Mouse (Mus musculus): ENCODE data around the gene Lrmda. TPM values are rescaled to one million over a fixed set of nuclear protein-coding genes. Genes with fewer than 3 reads are reported as not detected.

Gene Lrmda
- polyA plus RNA-seq, 1 experiment from 2014 or later, result 0.95 TPM

- Histone ChIP-seq H3K36me3 (ENCODE audit: control insufficient read depth, insufficient read depth, low read length) (no peaks in the 10 kb centered on the region), H3K27me3 (ENCODE audit: control insufficient read depth, insufficient read depth, low read length) (no peaks in the 10 kb centered on the region), H3K9me3 (ENCODE audit: control insufficient read depth, low read length) (no peaks in the 10 kb centered on the region), H3K4me3 (ENCODE audit: control insufficient read depth in 1 of 2, insufficient read depth in 1 of 2, low read depth in 1 of 2, low read length in 2 of 2) (no peak overlapping the region), H3K27ac (replicated peaks in 1 of 2; ENCODE audit: control insufficient read depth in 1 of 2, insufficient read depth in 1 of 2, low read depth in 2 of 2, low read length in 2 of 2) (no peak overlapping the region), H3K4me1 (ENCODE audit: control insufficient read depth in 2 of 2, insufficient read depth in 2 of 2, low read length in 2 of 2) (no peaks in the 10 kb centered on the region), H3K9ac (ENCODE audit: low read length) (no peak overlapping the region), H3K4me2 (ENCODE audit: low read length) (no peak overlapping the region)
- 56% methylated on average over 1 of the region's 1 CpGs for WGBS
- ATAC-seq (ENCODE audit: insufficient number of reproducible peaks, insufficient read depth, low FRiP score, low read depth), result no peak
Observed at GRCm38 (mm10) chr14:22960166-22960565, 940.7 kb downstream of the Lrmda start.

- Histone ChIP-seq H3K9ac (ENCODE audit: low read length) (no peak overlapping the region), H3K4me2 (ENCODE audit: low read length) (no peak overlapping the region), H3K27me3 (ENCODE audit: control insufficient read depth, insufficient read depth, low read length) (no peaks in the 10 kb centered on the region), H3K4me1 (ENCODE audit: control insufficient read depth in 2 of 2, insufficient read depth in 2 of 2, low read length in 2 of 2) (no peaks in the 10 kb centered on the region), H3K4me3 (ENCODE audit: control insufficient read depth in 1 of 2, insufficient read depth in 1 of 2, low read depth in 1 of 2, low read length in 2 of 2) (no peak overlapping the region), H3K9me3 (ENCODE audit: control insufficient read depth, low read length) (no peaks in the 10 kb centered on the region), H3K36me3 (ENCODE audit: control insufficient read depth, insufficient read depth, low read length) (no peaks in the 10 kb centered on the region), H3K27ac (replicated peaks in 1 of 2; ENCODE audit: control insufficient read depth in 1 of 2, insufficient read depth in 1 of 2, low read depth in 2 of 2, low read length in 2 of 2) (no peak overlapping the region)
- no peak for ATAC-seq (ENCODE audit: insufficient number of reproducible peaks, insufficient read depth, low FRiP score, low read depth)
- 74% methylated on average over 9 of the region's 9 CpGs for WGBS
Observed at GRCm38 (mm10) chr14:22964796-22965660, 945.5 kb downstream of the Lrmda start.

GRCm38 (mm10) chr14:22968705-22969104, 949.2 kb downstream of the Lrmda start:
- Histone ChIP-seq H3K4me3 (ENCODE audit: control insufficient read depth in 1 of 2, insufficient read depth in 1 of 2, low read depth in 1 of 2, low read length in 2 of 2) (no peak overlapping the region), H3K27ac (replicated peaks in 1 of 2; ENCODE audit: control insufficient read depth in 1 of 2, insufficient read depth in 1 of 2, low read depth in 2 of 2, low read length in 2 of 2) (no peak overlapping the region), H3K36me3 (ENCODE audit: control insufficient read depth, insufficient read depth, low read length) (no peaks in the 10 kb centered on the region), H3K4me2 (ENCODE audit: low read length) (no peak overlapping the region), H3K27me3 (ENCODE audit: control insufficient read depth, insufficient read depth, low read length) (no peaks in the 10 kb centered on the region), H3K9ac (ENCODE audit: low read length) (no peak overlapping the region), H3K4me1 (ENCODE audit: control insufficient read depth in 2 of 2, insufficient read depth in 2 of 2, low read length in 2 of 2) (no peaks in the 10 kb centered on the region), H3K9me3 (ENCODE audit: control insufficient read depth, low read length) (no peaks in the 10 kb centered on the region)
- 84% methylated on average over 5 of the region's 5 CpGs for WGBS
- no peak for ATAC-seq (ENCODE audit: insufficient number of reproducible peaks, insufficient read depth, low FRiP score, low read depth)

GRCm38 (mm10) chr14:22986736-22987135, 967.2 kb downstream of the Lrmda start:
- H3K9ac ChIP-seq (ENCODE audit: low read length), result no peak overlapping the region
- ATAC-seq (ENCODE audit: insufficient number of reproducible peaks, insufficient read depth, low FRiP score, low read depth), result no peak
- no peaks in the 10 kb centered on the region for H3K27me3 ChIP-seq (ENCODE audit: control insufficient read depth, insufficient read depth, low read length)
- no peak overlapping the region for H3K27ac ChIP-seq (replicated peaks in 1 of 2; ENCODE audit: control insufficient read depth in 1 of 2, insufficient read depth in 1 of 2, low read depth in 2 of 2, low read length in 2 of 2)
- WGBS, result 59% methylated on average over 2 of the region's 2 CpGs
- H3K9me3 ChIP-seq (ENCODE audit: control insufficient read depth, low read length), result no peaks in the 10 kb centered on the region
- no peak overlapping the region for H3K4me3 ChIP-seq (ENCODE audit: control insufficient read depth in 1 of 2, insufficient read depth in 1 of 2, low read depth in 1 of 2, low read length in 2 of 2)
- H3K4me2 ChIP-seq (ENCODE audit: low read length), result no peak overlapping the region
- no peaks in the 10 kb centered on the region for H3K4me1 ChIP-seq (ENCODE audit: control insufficient read depth in 2 of 2, insufficient read depth in 2 of 2, low read length in 2 of 2)
- no peaks in the 10 kb centered on the region for H3K36me3 ChIP-seq (ENCODE audit: control insufficient read depth, insufficient read depth, low read length)

GRCm38 (mm10) chr14:22988090-22988669, 968.7 kb downstream of the Lrmda start:
- H3K9me3 ChIP-seq (ENCODE audit: control insufficient read depth, low read length), result no peaks in the 10 kb centered on the region
- H3K36me3 ChIP-seq (ENCODE audit: control insufficient read depth, insufficient read depth, low read length), result no peaks in the 10 kb centered on the region
- WGBS, result 77% methylated on average over 3 of the region's 3 CpGs
- ATAC-seq (ENCODE audit: insufficient number of reproducible peaks, insufficient read depth, low FRiP score, low read depth), result no peak
- H3K27me3 ChIP-seq (ENCODE audit: control insufficient read depth, insufficient read depth, low read length), result no peaks in the 10 kb centered on the region
- H3K9ac ChIP-seq (ENCODE audit: low read length), result no peak overlapping the region
- no peak overlapping the region for H3K4me3 ChIP-seq (ENCODE audit: control insufficient read depth in 1 of 2, insufficient read depth in 1 of 2, low read depth in 1 of 2, low read length in 2 of 2)
- no peak overlapping the region for H3K4me2 ChIP-seq (ENCODE audit: low read length)
- no peak overlapping the region for H3K27ac ChIP-seq (replicated peaks in 1 of 2; ENCODE audit: control insufficient read depth in 1 of 2, insufficient read depth in 1 of 2, low read depth in 2 of 2, low read length in 2 of 2)
- no peaks in the 10 kb centered on the region for H3K4me1 ChIP-seq (ENCODE audit: control insufficient read depth in 2 of 2, insufficient read depth in 2 of 2, low read length in 2 of 2)

- H3K4me1 ChIP-seq (ENCODE audit: control insufficient read depth in 2 of 2, insufficient read depth in 2 of 2, low read length in 2 of 2), result no peaks in the 10 kb centered on the region
- WGBS, result 53% methylated on average over 8 of the region's 8 CpGs
- ATAC-seq (ENCODE audit: insufficient number of reproducible peaks, insufficient read depth, low FRiP score, low read depth), result no peak
- no peaks in the 10 kb centered on the region for H3K36me3 ChIP-seq (ENCODE audit: control insufficient read depth, insufficient read depth, low read length)
- H3K4me2 ChIP-seq (ENCODE audit: low read length), result no peak overlapping the region
- no peak overlapping the region for H3K4me3 ChIP-seq (ENCODE audit: control insufficient read depth in 1 of 2, insufficient read depth in 1 of 2, low read depth in 1 of 2, low read length in 2 of 2)
- H3K27ac ChIP-seq (replicated peaks in 1 of 2; ENCODE audit: control insufficient read depth in 1 of 2, insufficient read depth in 1 of 2, low read depth in 2 of 2, low read length in 2 of 2), result no peak overlapping the region
- no peaks in the 10 kb centered on the region for H3K27me3 ChIP-seq (ENCODE audit: control insufficient read depth, insufficient read depth, low read length)
- H3K9ac ChIP-seq (ENCODE audit: low read length), result no peak overlapping the region
- no peaks in the 10 kb centered on the region for H3K9me3 ChIP-seq (ENCODE audit: control insufficient read depth, low read length)
Observed at GRCm38 (mm10) chr14:22995184-22995935, 975.8 kb downstream of the Lrmda start.

GRCm38 (mm10) chr14:22998906-22999305, 979.4 kb downstream of the Lrmda start:
- Histone ChIP-seq H3K9me3 (ENCODE audit: control insufficient read depth, low read length) (no peaks in the 10 kb centered on the region), H3K27me3 (ENCODE audit: control insufficient read depth, insufficient read depth, low read length) (no peaks in the 10 kb centered on the region), H3K4me1 (ENCODE audit: control insufficient read depth in 2 of 2, insufficient read depth in 2 of 2, low read length in 2 of 2) (no peaks in the 10 kb centered on the region), H3K4me3 (ENCODE audit: control insufficient read depth in 1 of 2, insufficient read depth in 1 of 2, low read depth in 1 of 2, low read length in 2 of 2) (no peak overlapping the region), H3K36me3 (ENCODE audit: control insufficient read depth, insufficient read depth, low read length) (no peaks in the 10 kb centered on the region), H3K27ac (replicated peaks in 1 of 2; ENCODE audit: control insufficient read depth in 1 of 2, insufficient read depth in 1 of 2, low read depth in 2 of 2, low read length in 2 of 2) (no peak overlapping the region), H3K9ac (ENCODE audit: low read length) (no peak overlapping the region), H3K4me2 (ENCODE audit: low read length) (no peak overlapping the region)
- 63% methylated on average over 3 of the region's 3 CpGs for WGBS
- no peak for ATAC-seq (ENCODE audit: insufficient number of reproducible peaks, insufficient read depth, low FRiP score, low read depth)

Measured in heart, embryonic 14.5 days (tissue).